Mouse (Mus musculus): ENCODE measurements around the gene Slc22a15. TPM values are rescaled to one million over a fixed set of nuclear protein-coding genes. Genes with fewer than 3 reads are reported as not detected.

Gene Slc22a15
- total RNA-seq, 2 experiments from 2014 or later = 9.0 to 9.2 TPM

- peak in 1 of 2 experiments; percentile 46 for DNase-seq (ENCODE audit: low spot score in 2 of 2)
Observed at GRCm38 (mm10) chr3:101873061-101873675, 51.1 kb downstream of the Slc22a15 start.

- no peak for DNase-seq (ENCODE audit: low spot score in 2 of 2)
Observed at GRCm38 (mm10) chr3:101871951-101872350, 52.3 kb downstream of the Slc22a15 start.

DNA sequence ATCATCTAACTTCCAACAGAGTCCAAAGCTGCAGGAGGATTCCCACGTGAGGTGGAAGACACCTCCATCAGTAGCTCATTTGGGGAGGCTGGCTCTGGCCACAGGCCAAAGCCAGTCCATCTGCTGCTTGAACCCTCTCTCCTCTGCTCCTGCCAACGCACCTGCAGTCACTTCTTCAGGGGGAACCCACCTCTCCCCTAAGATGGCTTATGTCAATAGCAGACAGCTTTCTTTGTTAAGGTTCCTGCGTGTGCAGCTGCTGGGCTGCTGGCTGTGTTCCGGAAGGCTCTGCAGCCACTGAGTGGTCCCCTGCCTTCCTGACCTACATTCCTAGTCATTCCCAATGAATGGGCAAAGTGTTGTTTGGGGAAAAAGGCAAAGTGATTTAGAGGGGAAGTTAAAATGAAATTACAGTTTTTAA lies 57.2 kb downstream of the Slc22a15 start:
- peak in 1 of 2 experiments; percentile 15 for DNase-seq (ENCODE audit: low spot score in 2 of 2)

- no peak for DNase-seq (ENCODE audit: low spot score in 2 of 2)
Observed at GRCm38 (mm10) chr3:101861856-101862255, 62.4 kb downstream of the Slc22a15 start.

DNA sequence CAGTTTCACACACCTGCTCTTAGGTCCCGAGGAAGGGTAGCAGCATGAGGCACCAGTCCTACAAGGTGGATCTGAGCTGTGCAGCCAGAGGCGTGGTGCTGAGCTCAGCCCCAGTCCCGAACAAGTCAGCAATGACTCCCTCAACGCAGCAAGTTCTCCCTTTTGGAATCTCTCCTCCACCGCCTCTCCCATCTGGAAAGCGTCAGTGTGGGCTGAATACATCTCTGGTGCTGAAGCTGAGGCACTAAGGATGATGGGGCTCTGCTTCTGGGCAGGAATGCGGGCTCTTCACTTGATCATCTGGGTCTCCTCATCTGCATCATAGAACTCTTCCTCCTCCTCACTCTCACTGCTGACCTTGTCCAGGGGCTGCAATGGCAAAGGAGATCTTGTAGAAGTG lies 64.1 kb downstream of the Slc22a15 start:
- peak; percentile 48 to 64 for DNase-seq (ENCODE audit: low spot score in 2 of 2)

DNA sequence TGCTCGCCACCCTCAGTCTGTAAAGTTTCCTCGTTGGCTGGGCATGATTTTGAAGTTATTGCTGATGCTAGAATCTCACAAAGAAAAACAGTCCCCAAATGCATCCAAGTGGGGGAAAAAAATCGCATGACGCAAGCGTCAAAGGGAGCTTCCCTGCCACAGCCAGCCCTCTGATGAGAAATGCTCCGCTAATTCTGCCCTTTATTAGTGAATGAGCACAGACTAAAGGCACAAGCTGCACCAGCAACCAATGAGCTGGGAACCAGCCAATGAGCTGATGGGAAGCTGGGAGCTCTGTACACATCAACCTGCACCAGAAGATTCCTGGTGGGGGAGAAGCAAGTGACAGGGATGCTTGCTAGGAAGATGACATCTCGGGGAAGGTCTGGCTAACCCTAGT lies 64.5 kb downstream of the Slc22a15 start:
- DNase-seq (ENCODE audit: low spot score in 2 of 2) = peak in 1 of 2 experiments; percentile 14

DNA sequence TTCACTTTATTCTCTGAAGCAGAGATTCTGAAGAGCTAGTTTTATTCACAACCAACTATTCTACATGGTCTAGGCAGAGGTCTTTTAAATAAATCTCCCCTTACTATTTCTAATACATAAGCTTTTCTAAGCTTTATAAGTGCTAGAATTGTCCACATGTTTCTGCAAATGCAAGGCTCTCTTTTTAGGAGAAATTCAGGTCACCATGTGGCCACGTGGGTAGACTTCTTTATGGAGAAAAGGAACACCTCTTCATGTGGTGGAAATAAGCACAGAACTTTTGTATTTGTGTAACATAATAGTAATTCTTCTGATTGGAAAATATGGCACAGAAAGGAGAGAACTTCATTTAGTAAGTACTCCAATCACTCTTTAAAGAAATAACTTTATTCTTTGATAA lies 70.2 kb downstream of the Slc22a15 start:
- no peak for DNase-seq (ENCODE audit: low spot score in 2 of 2)

DNA sequence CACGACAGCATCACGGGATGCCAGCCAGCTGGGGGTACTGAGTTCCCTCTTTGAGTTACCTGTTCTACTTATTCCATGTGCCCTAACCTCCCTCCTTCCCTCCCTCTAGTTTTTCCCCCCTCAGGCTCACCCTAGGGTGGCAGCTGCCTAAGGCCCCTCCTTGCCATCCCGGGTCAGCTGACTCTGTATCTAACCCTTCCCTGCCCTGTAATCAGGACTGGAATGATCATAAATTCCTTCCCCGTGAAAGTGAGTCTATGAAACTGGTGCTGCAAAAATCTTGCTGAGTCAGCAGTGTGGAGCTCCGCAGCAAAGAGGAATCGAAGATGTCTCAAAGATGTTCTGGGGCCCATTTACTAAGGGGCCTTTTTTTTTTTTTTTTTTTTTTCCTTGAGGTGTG lies 72.9 kb downstream of the Slc22a15 start:
- DNase-seq (ENCODE audit: low spot score in 2 of 2) = no peak

DNA sequence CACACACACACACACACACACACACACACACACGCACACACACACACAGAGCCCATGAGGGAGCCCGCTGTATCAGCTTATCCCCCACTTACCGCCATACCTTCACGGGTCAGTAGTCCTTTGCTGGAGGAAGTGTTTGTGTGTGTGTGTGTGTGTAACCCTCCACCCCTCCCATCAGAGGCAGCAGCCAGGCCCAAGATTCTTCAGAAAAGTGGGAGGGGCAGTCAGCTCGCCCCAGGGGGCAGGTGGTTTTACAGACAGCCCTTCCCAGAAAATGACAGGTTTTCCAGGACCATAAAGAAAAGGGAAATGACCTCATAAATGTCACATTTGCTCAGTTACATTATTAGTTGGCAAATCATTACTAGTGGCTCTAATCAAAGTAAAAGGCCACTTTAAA lies 75.4 kb downstream of the Slc22a15 start, which contains the start of gene Mab21l3:
Gene Mab21l3, minus strand, starts transcription at position 144 of the 400 bp plus-strand sequence.
- DNase-seq (ENCODE audit: low spot score in 2 of 2) = no peak

DNA sequence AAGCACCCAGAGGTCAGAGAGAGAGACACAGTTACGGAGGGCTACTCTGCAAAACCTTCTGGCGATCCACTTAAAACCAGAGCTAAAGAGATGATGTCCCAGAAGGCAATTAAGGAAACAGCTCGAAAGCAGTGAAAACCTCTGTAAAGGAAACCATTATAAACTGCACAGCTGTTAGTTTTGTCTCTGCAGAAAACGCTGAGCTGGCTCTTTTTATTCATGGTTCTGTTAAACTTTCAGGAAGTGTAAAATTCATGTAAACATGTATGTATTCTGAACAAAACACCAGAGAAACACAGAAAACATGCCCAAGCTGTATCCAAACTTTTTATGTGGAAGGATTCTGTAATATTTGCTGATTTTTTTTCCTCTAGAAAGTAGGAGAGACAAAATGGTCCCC lies 78.2 kb downstream of the Slc22a15 start:
- no peak for DNase-seq (ENCODE audit: low spot score in 2 of 2)

- peak in 1 of 2 experiments; percentile 19 for DNase-seq (ENCODE audit: low spot score in 2 of 2)
Observed at GRCm38 (mm10) chr3:101842372-101843094, 81.7 kb downstream of the Slc22a15 start.

DNA sequence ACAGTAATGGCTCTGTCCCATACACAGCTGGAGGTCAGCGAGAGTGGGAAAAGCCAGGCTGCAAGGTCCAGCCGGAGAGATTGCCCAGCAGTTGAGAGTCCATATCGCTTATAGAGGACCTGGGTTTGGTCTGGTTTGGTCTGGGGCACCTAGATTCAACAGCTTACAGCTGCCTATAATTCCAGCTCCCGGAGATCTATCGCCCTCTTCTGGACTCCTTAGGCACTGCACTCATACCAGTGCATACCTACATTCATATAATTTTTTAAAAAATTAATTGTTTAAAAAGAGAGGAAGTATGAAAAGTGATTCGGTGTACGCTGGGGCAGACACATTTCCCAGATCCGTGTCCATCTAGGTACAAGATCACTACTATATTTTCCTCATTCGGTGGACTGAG lies 84.9 kb downstream of the Slc22a15 start:
- no peak for DNase-seq (ENCODE audit: low spot score in 2 of 2)

GRCm38 (mm10) chr3:101836971-101837370 lies 87.3 kb downstream of the Slc22a15 start:
- DNase-seq (ENCODE audit: low spot score in 2 of 2) = no peak

GRCm38 (mm10) chr3:101836532-101836931 lies 87.7 kb downstream of the Slc22a15 start:
- no peak for DNase-seq (ENCODE audit: low spot score in 2 of 2)

DNA sequence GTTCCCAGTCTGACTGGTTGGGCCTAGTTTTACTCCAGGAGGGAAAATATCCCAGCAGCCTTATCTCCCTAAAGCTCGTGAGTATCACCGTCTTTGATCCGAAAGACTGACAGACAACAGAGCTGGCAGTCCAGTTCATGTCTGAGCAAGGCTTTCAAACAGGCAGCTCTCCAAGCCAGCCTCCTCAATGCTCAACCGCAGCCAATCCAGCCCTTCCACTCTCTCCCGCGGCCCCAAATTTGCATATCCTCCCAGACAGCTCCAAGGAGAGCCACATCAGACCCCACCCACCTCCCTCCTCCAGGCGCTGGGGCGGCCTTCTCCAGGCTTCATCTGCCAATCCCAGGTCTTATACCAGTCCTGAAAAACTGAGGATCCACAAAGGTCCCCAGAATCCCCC lies 88.2 kb downstream of the Slc22a15 start:
- DNase-seq (ENCODE audit: low spot score in 2 of 2) = peak; percentile 36 to 39

DNA sequence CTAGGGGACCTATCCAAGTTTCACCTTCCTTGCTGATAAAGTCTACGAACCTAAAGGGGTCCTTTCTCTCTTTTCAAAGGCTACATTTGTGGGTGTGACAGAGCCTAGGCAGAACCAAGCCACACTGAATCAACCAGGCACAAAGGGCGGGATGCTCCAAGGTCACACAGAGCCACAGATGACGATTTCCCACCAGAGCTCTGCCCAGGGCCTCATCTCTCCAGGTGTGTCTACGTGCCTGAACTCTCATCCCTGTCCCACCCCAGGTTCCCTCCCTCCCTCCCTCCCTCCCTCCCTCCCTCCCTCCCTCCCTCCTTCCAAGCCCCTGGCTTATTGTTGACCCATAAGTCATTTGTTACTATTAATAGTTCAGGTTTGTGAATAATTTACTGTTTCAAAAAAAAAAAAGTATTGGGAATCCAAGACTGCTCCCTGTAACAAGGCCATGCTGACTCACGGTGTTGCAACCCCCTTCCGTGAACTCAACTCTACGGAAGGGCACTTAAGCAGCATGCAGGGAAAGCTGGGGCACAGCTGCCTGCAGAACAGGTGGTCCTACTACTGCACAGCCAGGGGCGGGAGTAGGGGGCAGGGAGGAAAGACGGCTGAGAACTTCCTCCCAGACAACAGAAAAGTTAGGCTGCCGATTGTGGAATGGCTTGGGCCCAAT lies 92.9 kb downstream of the Slc22a15 start:
- DNase-seq (ENCODE audit: low spot score in 2 of 2) = no peak

GRCm38 (mm10) chr3:101829881-101830616 lies 94.2 kb downstream of the Slc22a15 start:
- no peak for DNase-seq (ENCODE audit: low spot score in 2 of 2)

- DNase-seq (ENCODE audit: low spot score in 2 of 2) = no peak
Observed at GRCm38 (mm10) chr3:101828595-101828994, 95.7 kb downstream of the Slc22a15 start.

- no peak for DNase-seq (ENCODE audit: low spot score in 2 of 2)
Observed at GRCm38 (mm10) chr3:101827220-101827715, 97.0 kb downstream of the Slc22a15 start.

DNA sequence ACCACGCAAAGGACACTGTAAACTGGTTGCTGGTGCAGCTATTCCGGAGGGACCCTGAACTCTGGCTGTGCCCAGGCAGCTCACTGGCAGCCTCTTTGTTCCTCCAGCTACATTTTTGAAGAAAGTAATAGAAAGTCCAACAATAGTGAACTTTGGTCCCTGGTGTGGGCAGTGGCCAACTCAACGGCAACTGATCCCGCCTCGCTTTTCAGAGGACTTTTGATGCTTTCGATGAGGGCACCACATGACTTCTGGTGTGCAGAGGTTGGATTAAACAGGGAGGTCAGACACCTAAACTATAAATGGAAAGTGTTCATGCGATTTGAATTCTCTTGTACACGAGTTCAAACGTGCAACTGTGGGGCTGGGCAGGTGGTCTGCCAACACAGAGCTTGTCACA lies 99.9 kb downstream of the Slc22a15 start:
- no peak for DNase-seq (ENCODE audit: low spot score in 2 of 2)

DNA sequence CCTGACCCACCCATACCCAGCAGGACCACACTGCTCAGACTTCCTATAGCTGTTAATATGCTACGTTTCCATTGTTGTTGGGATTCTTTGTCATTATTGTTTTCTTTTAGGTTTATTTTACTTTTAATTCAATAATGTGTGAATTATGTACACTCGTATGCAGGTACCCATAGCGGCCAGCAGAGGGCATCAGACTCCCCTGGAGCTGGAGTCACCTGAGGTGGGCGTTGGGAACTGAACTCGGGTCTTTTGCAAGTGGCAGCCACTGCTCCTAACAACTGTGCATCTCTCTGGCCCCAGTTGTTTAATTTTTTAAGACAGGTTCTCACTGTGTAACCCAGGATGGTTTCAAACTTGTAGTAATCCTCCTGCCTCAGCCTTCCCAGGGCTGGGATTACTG lies 102.2 kb downstream of the Slc22a15 start:
- no peak for DNase-seq (ENCODE audit: low spot score in 2 of 2)

Measured in layer of hippocampus, adult 18-20 months (tissue).